In genomic region chr1:14686172-14686571, GRCm38 (mm10) we compare ENCODE assay signal across 18 mouse cellular contexts.
DNase-seq lines count a peak whose midpoint lies in the region; ATAC-seq and TF ChIP-seq lines count a peak whose summit lies in the region.
"Had no signal": no experiment of that assay in that cellular context is flagged by ENCODE, and none has a peak within 500 bp of the region (broad histone marks: within the 10 kb centered on the region; RNA-seq: fewer than 3 reads in every experiment).

No protein-coding gene starts in this region.

- TF ChIP-seq CTCF in liver, postnatal 0 days (IDR thresholded peaks at IDR 0.05; ENCODE audit: low read depth), result peak; percentile 34; the same call in 1 of the 2 replicates

- ATAC-seq in forebrain, embryonic 14.5 days, result no peak
- ATAC-seq in forebrain, embryonic 12.5 days (ENCODE audit: low FRiP score), result no peak
- no peak for ATAC-seq in liver, postnatal 0 days
- ATAC-seq in liver, embryonic 11.5 days (replicated peaks; ENCODE audit: low FRiP score), result no peak
- ATAC-seq: midbrain, embryonic 13.5 days had no signal

- WGBS in forebrain, embryonic 14.5 days, result 44% methylated on average over 2 of the region's 2 CpGs
- 42% methylated on average over 2 of the region's 2 CpGs for whole genome bisulfite sequencing in forebrain, embryonic 12.5 days
- 25% methylated on average over 2 of the region's 2 CpGs for WGBS in liver, postnatal 0 days (ENCODE audit: insufficient replicate concordance)
- 43% methylated on average over 2 of the region's 2 CpGs for WGBS in liver, embryonic 11.5 days

- TF ChIP-seq EP300 in liver, postnatal 0 days (IDR thresholded peaks at IDR 0.05; ENCODE audit: low read depth), result no peak

- H3K27me3 ChIP-seq in forebrain, embryonic 14.5 days (replicated peaks; ENCODE audit: control insufficient read depth, insufficient read depth, low read length), result no peaks in the 10 kb centered on the region
- no peaks in the 10 kb centered on the region for H3K27me3 ChIP-seq in forebrain, embryonic 12.5 days
- no peaks in the 10 kb centered on the region for H3K27me3 ChIP-seq in liver, postnatal 0 days (ENCODE audit: insufficient read depth, low read length)
- H3K27me3 ChIP-seq in liver, embryonic 11.5 days (replicated peaks; ENCODE audit: control insufficient read depth, insufficient read depth, low read length), result no peaks in the 10 kb centered on the region
- H3K27me3 ChIP-seq: heart, embryonic 13.5 days; limb, embryonic 13.5 days; lung, embryonic 15.5 days; midbrain, embryonic 13.5 days; neural tube, embryonic 13.5 days had no signal

- H3K36me3 ChIP-seq in forebrain, embryonic 14.5 days (ENCODE audit: control insufficient read depth, insufficient read depth, low read length), result no peaks in the 10 kb centered on the region
- H3K36me3 ChIP-seq in forebrain, embryonic 12.5 days (replicated peaks), result no peaks in the 10 kb centered on the region
- no peaks in the 10 kb centered on the region for H3K36me3 ChIP-seq in liver, postnatal 0 days (replicated peaks; ENCODE audit: insufficient read depth, low read length)
- no peaks in the 10 kb centered on the region for H3K36me3 ChIP-seq in liver, embryonic 11.5 days (ENCODE audit: control insufficient read depth, insufficient read depth, low read length)
- H3K36me3 ChIP-seq: heart, embryonic 13.5 days; limb, embryonic 13.5 days; lung, embryonic 15.5 days; midbrain, embryonic 13.5 days; neural tube, embryonic 13.5 days had no signal

- no peak overlapping the region for H3K27ac ChIP-seq in forebrain, embryonic 14.5 days (ENCODE audit: low read depth, low read length)
- H3K27ac ChIP-seq in forebrain, embryonic 12.5 days, result no peak overlapping the region
- no peak overlapping the region for H3K27ac ChIP-seq in liver, postnatal 0 days (ENCODE audit: low read depth)
- no peak overlapping the region for H3K27ac ChIP-seq in liver, embryonic 11.5 days (ENCODE audit: low read depth, low read length)
- H3K27ac ChIP-seq: heart, embryonic 13.5 days; hindbrain, embryonic 14.5 days; limb, embryonic 13.5 days; lung, embryonic 15.5 days; midbrain, embryonic 13.5 days; neural tube, embryonic 13.5 days had no signal

- H3K4me2 ChIP-seq in forebrain, embryonic 14.5 days (ENCODE audit: low read length), result no peak overlapping the region
- H3K4me2 ChIP-seq in forebrain, embryonic 12.5 days, result no peak overlapping the region
- H3K4me2 ChIP-seq in liver, postnatal 0 days (ENCODE audit: low read depth, low read length), result no peak overlapping the region
- H3K4me2 ChIP-seq in liver, embryonic 11.5 days, result no peak overlapping the region
- H3K4me2 ChIP-seq: heart, embryonic 13.5 days; hindbrain, embryonic 14.5 days; limb, embryonic 13.5 days; lung, embryonic 15.5 days; midbrain, embryonic 13.5 days; neural tube, embryonic 13.5 days had no signal

- intact Hi-C loops in left cerebral cortex, postnatal 14 days (cut with DNase I), result no loop called here

- no peak overlapping the region for H3K4me3 ChIP-seq in forebrain, embryonic 14.5 days (ENCODE audit: low read depth, low read length)
- no peak overlapping the region for H3K4me3 ChIP-seq in forebrain, embryonic 12.5 days (replicated peaks)
- H3K4me3 ChIP-seq in liver, postnatal 0 days (ENCODE audit: low read depth, low read length), result no peak overlapping the region
- no peak overlapping the region for H3K4me3 ChIP-seq in liver, embryonic 11.5 days (ENCODE audit: low read depth, low read length)
- H3K4me3 ChIP-seq: heart, embryonic 13.5 days; limb, embryonic 13.5 days; lung, embryonic 15.5 days; midbrain, embryonic 13.5 days; neural tube, embryonic 13.5 days had no signal

- peak; percentile 13 for DNase-seq in forebrain, embryonic 14.5 days (ENCODE audit: low spot score)
- no peak for DNase-seq in liver, postnatal 0 days
- DNase-seq in liver, embryonic 11.5 days (ENCODE audit: low spot score), result no peak
- peak; percentile 25 for DNase-seq in R1 (ENCODE audit: low read depth, low spot score)
- DNase-seq in mesoderm, embryonic 11.5 days (ENCODE audit: low read depth, low spot score), result peak; percentile 16
- DNase-seq in layer of hippocampus, adult 8-10 months (ENCODE audit: low spot score in 2 of 2), result no peak
- no peak for DNase-seq in left cerebral cortex, postnatal 14 days (ENCODE audit: low spot score in 2 of 2)
- DNase-seq: adrenal gland, adult 8-10 months; gastrocnemius, postnatal 10 days; kidney, adult 9 months; right cerebral cortex, adult 18-20 months had no signal

- H3K4me1 ChIP-seq in forebrain, embryonic 14.5 days (ENCODE audit: control insufficient read depth, insufficient read depth, low read length), result no peaks in the 10 kb centered on the region
- no peaks in the 10 kb centered on the region for H3K4me1 ChIP-seq in forebrain, embryonic 12.5 days
- no peaks in the 10 kb centered on the region for H3K4me1 ChIP-seq in liver, postnatal 0 days (ENCODE audit: insufficient read depth)
- H3K4me1 ChIP-seq in liver, embryonic 11.5 days (replicated peaks; ENCODE audit: control insufficient read depth, insufficient read depth, low read length), result no peaks in the 10 kb centered on the region
- H3K4me1 ChIP-seq: heart, embryonic 13.5 days; limb, embryonic 13.5 days; lung, embryonic 15.5 days; midbrain, embryonic 13.5 days; neural tube, embryonic 13.5 days had no signal

- no peaks in the 10 kb centered on the region for H3K9me3 ChIP-seq in forebrain, embryonic 14.5 days (replicated peaks; ENCODE audit: control insufficient read depth, low read length)
- no peaks in the 10 kb centered on the region for H3K9me3 ChIP-seq in forebrain, embryonic 12.5 days
- H3K9me3 ChIP-seq in liver, postnatal 0 days (ENCODE audit: low read length), result no peaks in the 10 kb centered on the region
- no peaks in the 10 kb centered on the region for H3K9me3 ChIP-seq in liver, embryonic 11.5 days (ENCODE audit: control insufficient read depth, low read length)
- H3K9me3 ChIP-seq: heart, embryonic 13.5 days; limb, embryonic 13.5 days; lung, embryonic 15.5 days; midbrain, embryonic 13.5 days; neural tube, embryonic 13.5 days had no signal

- H3K9ac ChIP-seq in forebrain, embryonic 14.5 days (ENCODE audit: low read length), result no peak overlapping the region
- H3K9ac ChIP-seq in forebrain, embryonic 12.5 days, result no peak overlapping the region
- no peak overlapping the region for H3K9ac ChIP-seq in liver, postnatal 0 days (replicated peaks)
- no peak overlapping the region for H3K9ac ChIP-seq in liver, embryonic 11.5 days (ENCODE audit: low read depth, low read length)
- H3K9ac ChIP-seq: heart, embryonic 13.5 days; hindbrain, embryonic 14.5 days; limb, embryonic 13.5 days; lung, embryonic 15.5 days; midbrain, embryonic 13.5 days; neural tube, embryonic 13.5 days had no signal

Comparison
In these comparisons a context has a peak if more than half of its experiments do, and no peak if none do; other contexts are left out.
1. DNase-seq: peak in forebrain, embryonic 14.5 days (single experiment), R1 (single experiment) and mesoderm, embryonic 11.5 days (single experiment); none in liver, postnatal 0 days (single experiment), liver, embryonic 11.5 days (single experiment), layer of hippocampus, adult 8-10 months (0 of 2) and left cerebral cortex, postnatal 14 days (0 of 2).